Mouse (Mus musculus) ES-Bruce4 (cell line): ENCODE measurements at regions not wholly inside any gene's neighbourhood (a gene's known extent, or its start where the extent isn't known, plus 50 kb on each side); places are given as distances from the start of the nearest gene placed in this dataset.
A peak's percentile ranks its signal among the peaks of the same experiment; 100 is the strongest.

Source experiments
- H3K27ac ChIP-seq: 2 replicates; pipeline ENCODE4 v1.5.1; 2012; ENCODE audit warnings: low read length, inconsistent platforms; ENCODE audit not compliant: insufficient read depth
- H3K27me3 ChIP-seq: 2 replicates; pipeline ENCODE4 v1.6.1; 2012; ENCODE audit warnings: mild to moderate bottlenecking, low read length, inconsistent platforms; ENCODE audit not compliant: control insufficient read depth, poor library complexity, insufficient read depth, severe bottlenecking
- H3K36me3 ChIP-seq: 2 replicates; pipeline ENCODE4 v1.6.1; 2012; ENCODE audit warnings: inconsistent platforms, mild to moderate bottlenecking, low read length, moderate library complexity; ENCODE audit not compliant: control insufficient read depth, poor library complexity, insufficient read depth, severe bottlenecking
- H3K4me1 ChIP-seq: one replicate; pipeline ENCODE4 v1.8.1; 2011; ENCODE audit warnings: low read length; ENCODE audit not compliant: control insufficient read depth, insufficient read depth
- H3K4me3 ChIP-seq: 2 replicates; pipeline ENCODE4 v1.5.1; 2011; ENCODE audit warnings: low read depth, mild to moderate bottlenecking, low read length
- H3K9ac ChIP-seq: 2 replicates; pipeline ENCODE4 v1.6.1; 2012; ENCODE audit warnings: low read depth, mild to moderate bottlenecking, inconsistent platforms; ENCODE audit not compliant: poor library complexity, severe bottlenecking
- H3K9me3 ChIP-seq: replicated peaks from 2 replicates; pipeline ENCODE4 v1.6.1; 2012; ENCODE audit warnings: mild to moderate bottlenecking, low read length, inconsistent platforms; ENCODE audit not compliant: control insufficient read depth, poor library complexity, insufficient read depth, severe bottlenecking
- CTCF ChIP-seq: IDR thresholded peaks from one replicate; pipeline ENCODE4 v1.8.1; 2011; ENCODE audit warnings: low read depth, low read length
- EP300 ChIP-seq: IDR thresholded peaks from 2 replicates; pipeline ENCODE4 v1.6.1; 2011; ENCODE audit warnings: low read depth, low read length; ENCODE audit not compliant: insufficient read depth
- POLR2A ChIP-seq: IDR thresholded peaks from one replicate; pipeline ENCODE4 v1.8.1; 2011; ENCODE audit warnings: low read length; ENCODE audit not compliant: insufficient read depth

DNA sequence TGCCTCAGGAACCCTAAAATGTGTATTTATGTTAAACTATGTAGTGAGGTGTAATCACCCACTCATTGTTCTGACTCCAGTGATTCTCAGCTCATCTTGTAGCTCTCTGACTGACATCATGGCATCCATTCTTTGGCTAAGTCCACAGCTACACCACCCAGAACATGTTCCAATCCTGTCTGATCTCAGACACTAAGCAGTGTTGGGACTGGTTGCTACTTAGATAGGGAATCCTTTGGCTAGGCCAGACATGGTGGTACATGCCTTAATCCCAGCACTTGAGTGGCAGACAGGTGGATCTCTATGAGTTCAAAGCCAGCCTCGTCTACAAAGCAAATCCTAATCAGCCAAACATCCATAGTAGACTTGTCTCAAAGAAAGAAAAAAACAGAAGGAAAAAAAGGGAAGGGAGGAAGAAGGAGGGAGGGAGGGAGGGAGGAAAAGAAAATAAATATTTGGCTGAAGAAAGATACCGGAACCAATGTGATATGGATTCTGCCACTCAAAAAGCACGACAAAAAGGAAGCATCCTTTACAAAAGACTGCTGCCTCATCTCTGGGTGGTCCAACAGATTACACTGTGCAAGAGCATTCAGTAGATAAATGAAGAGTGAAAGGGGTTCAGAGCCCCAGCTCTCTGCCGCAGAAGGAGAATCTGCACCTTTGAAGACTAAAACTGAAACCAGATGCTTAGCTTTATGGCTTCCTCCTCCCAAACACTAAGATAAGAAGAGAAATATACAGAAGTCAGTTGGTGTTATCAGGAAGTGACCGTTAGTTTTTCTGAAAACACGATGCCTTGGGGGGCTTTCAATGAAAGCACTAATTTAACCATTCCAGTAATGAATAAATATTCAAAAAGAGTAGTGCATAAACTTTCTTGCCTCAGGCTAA is 51.5 kb upstream of the Med13 start:
- Histone ChIP-seq H3K27ac (no peak overlapping the region), H3K4me3 (no peak overlapping the region), H3K36me3 (no peaks in the 10 kb centered on the region), H3K9ac (no peak overlapping the region), H3K4me1 (peaks cover 2% of the 10 kb centered on the region), H3K27me3 (no peaks in the 10 kb centered on the region), H3K9me3 (no peaks in the 10 kb centered on the region)
- no peak for TF ChIP-seq POLR2A

DNA sequence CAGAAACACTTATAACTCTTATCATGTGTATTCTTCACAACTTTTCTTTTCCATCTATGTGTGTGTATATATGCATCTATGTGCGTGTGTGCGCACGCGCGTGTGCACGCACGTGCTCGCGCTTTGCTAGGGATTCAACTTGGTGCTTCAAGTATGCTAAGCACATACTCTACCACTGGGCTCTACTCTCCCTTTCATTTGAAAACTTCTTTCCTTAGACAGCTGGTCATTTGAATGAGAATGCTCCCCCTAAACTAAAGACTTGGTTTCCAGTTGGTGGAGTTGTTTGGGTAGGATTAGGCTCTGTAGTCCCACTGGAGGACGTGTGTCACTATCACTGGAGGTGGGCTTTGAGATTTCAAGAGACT is 52.2 kb upstream of the Med13 start:
- no peak for TF ChIP-seq CTCF
- 0 out of 2 replicates have a peak, but pooled peaks have one; percentile 32 for TF ChIP-seq EP300
- no peak overlapping the region for H3K4me3 ChIP-seq
- H3K9ac ChIP-seq = no peak overlapping the region
- no peaks in the 10 kb centered on the region for H3K36me3 ChIP-seq
- H3K4me1 ChIP-seq = peaks cover 2% of the 10 kb centered on the region
- H3K9me3 ChIP-seq = no peaks in the 10 kb centered on the region
- no peak overlapping the region for H3K27ac ChIP-seq
- no peaks in the 10 kb centered on the region for H3K27me3 ChIP-seq

DNA sequence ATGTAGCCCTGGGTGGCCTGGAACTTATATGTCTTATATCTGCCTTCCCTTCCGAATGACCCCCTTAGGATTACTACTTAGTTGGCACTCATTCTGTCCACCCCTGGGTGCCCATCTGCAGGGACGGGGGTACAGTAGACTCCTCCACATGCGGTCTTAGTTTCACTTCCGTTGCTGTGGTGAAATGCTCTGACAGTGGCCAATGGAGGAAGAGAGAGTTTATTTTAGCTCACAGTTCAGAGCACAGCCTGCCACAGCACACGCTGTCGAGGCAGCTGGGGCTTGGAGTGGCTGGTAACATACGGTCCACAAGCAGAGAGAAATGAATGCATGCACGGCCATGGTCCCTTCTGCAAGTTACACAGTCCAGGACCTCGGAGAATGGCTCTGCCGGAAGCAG is 53.1 kb upstream of the Med13 start:
- TF ChIP-seq EP300 (no peak), CTCF (no peak), POLR2A (no peak)
- no peak overlapping the region for H3K4me3 ChIP-seq
- no peaks in the 10 kb centered on the region for H3K36me3 ChIP-seq
- no peak overlapping the region for H3K9ac ChIP-seq
- H3K9me3 ChIP-seq = no peaks in the 10 kb centered on the region
- H3K27me3 ChIP-seq = no peaks in the 10 kb centered on the region
- H3K27ac ChIP-seq = no peak overlapping the region
- H3K4me1 ChIP-seq = peaks cover 2% of the 10 kb centered on the region

DNA sequence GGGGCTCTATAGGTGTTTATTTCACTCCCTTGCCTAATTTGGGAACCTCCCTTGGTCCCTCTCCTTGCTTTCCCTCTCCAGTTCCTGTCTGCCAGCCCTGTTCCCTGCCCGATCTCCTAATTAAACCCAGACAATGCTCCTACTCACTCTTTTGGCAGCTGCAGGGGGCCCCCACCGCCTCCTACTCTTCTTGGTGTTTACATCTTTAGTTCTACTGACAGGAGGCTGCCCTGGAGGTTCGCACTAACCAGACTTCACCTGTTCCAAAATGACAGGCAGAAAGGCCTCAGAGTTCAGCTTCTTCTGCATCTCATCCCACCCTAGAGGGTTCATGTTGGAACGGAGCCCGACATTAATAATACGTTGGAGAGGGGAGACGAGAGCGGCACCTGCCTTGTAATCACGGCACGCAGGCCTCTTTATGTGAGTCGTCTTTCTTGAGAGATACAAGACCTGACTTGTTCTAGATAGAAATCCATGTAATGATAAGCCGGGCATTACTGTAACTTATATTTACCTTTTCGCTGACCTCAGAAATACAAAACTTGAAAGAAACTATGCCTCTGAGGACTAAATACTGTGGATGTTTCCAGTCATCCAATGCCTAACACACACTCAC is 55.5 kb upstream of the Med13 start:
- H3K9ac ChIP-seq = no peak overlapping the region
- no peaks in the 10 kb centered on the region for H3K9me3 ChIP-seq
- peaks cover 2% of the 10 kb centered on the region for H3K4me1 ChIP-seq
- H3K27me3 ChIP-seq = no peaks in the 10 kb centered on the region
- TF ChIP-seq EP300 (no peak), CTCF (no peak), POLR2A (no peak)
- H3K27ac ChIP-seq = no peak overlapping the region
- H3K36me3 ChIP-seq = no peaks in the 10 kb centered on the region
- H3K4me3 ChIP-seq = no peak overlapping the region

DNA sequence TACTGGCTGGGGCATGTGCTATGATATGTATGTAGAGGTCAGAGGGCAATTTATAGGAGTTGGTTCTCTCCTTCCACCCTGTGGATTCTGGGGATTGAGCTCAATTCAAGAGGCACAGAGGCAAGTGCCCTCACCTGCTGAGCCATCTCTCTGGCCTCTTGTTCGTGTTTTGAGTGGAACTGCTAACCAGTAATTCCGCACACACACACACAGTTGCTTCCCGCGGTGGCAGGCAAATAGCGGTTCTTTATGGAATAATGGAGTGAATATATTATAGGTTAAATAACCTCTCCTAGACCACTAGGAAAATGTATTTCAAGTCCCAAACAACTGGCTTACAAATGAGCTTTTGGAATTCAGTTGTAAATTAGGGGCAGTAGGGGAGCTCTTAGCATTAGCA is 59.1 kb upstream of the Med13 start:
- H3K4me3 ChIP-seq = no peak overlapping the region
- TF ChIP-seq EP300 = no peak
- TF ChIP-seq CTCF = no peak
- TF ChIP-seq POLR2A = no peak
- no peak overlapping the region for H3K27ac ChIP-seq
- no peaks in the 10 kb centered on the region for H3K4me1 ChIP-seq
- no peaks in the 10 kb centered on the region for H3K9me3 ChIP-seq
- no peaks in the 10 kb centered on the region for H3K27me3 ChIP-seq
- no peaks in the 10 kb centered on the region for H3K36me3 ChIP-seq
- H3K9ac ChIP-seq = no peak overlapping the region

DNA sequence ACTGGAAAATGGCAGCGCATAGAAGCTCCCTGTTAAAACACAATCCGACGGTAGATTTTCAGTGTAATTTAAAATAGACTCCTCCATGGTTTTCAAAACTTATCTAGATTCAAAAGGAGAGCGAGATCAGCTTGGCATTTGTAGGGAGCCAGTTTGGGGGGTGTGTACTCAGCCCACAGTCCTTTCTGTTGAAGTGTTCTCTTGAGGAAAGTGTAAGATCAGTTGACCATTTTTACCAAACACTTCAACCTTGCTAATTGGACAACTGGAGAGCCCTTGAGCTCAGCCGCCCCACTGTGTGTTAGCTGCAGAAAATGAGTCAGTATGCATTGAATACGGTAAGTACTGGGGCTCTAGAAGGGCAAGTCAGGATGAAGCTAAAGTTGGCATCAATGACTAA is 59.8 kb upstream of the Med13 start:
- Histone ChIP-seq H3K27me3 (no peaks in the 10 kb centered on the region), H3K4me3 (no peak overlapping the region), H3K9me3 (no peaks in the 10 kb centered on the region), H3K4me1 (no peaks in the 10 kb centered on the region), H3K27ac (no peak overlapping the region), H3K36me3 (no peaks in the 10 kb centered on the region), H3K9ac (no peak overlapping the region)
- TF ChIP-seq CTCF (no peak), POLR2A (no peak)
